Mouse (Mus musculus): ENCODE measurements around the gene Prss2.

DNA sequence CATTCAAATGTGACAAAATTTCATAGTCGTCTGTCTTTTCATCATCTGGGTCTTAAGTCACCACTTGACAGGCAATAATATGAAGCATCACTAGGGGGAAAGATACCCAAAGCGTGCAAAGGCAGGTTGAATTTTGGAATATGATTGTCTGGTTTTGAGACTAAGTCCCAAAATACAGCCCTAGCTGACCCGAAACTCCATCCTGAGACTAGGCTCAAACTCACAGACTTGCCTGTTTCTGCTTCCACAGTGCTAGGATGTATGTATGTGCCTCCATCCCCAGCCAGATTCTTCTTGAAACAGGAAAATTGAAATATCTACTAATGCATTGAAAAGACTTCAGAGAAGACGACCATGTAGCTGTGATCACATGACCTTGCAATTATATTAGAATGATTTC lies 10.6 kb downstream of the Prss2 start:
- no peak for TF ChIP-seq CTCF (IDR thresholded peaks at IDR 0.05; ENCODE audit: control insufficient read depth, insufficient read depth, insufficient read length)
- TF ChIP-seq USF1 (IDR thresholded peaks at IDR 0.05; ENCODE audit: low read depth) = no peak

Data from C2C12 (cell line).